Mouse (Mus musculus) intestine, embryonic 14.5 days (tissue): ENCODE measurements around the gene Wdr64. TPM values are rescaled to one million over a fixed set of nuclear protein-coding genes. Genes with fewer than 3 reads are reported as not detected.

Source experiments
- ATAC-seq: fragments of 200-750 bp; cut with Nextera tagmentation; replicated peaks from 2 replicates; pipeline ENCODE4 v1.8.0; 2017; ENCODE audit warnings: low read depth, moderate number of reproducible peaks, moderate TSS enrichment, moderate library complexity; ENCODE audit not compliant: low FRiP score, low TSS enrichment
- DNase-seq: peaks from one replicate; pipeline ENCODE4 v3.0.0-alpha.2; 2018; ENCODE audit warnings: low spot score
- H3K27ac ChIP-seq: fragments of 300-500 bp; sonication (generic); 2 replicates; pipeline ENCODE4 v1.5.1; 2014; ENCODE audit warnings: low read depth, mild to moderate bottlenecking, control low read depth
- H3K27me3 ChIP-seq: fragments of 300-500 bp; sonication (generic); replicated peaks from 2 replicates; pipeline ENCODE4 v1.6.1; 2014; ENCODE audit warnings: low read length, control low read depth; ENCODE audit not compliant: control insufficient read depth, insufficient read depth
- H3K36me3 ChIP-seq: fragments of 300-500 bp; sonication (generic); 2 replicates; pipeline ENCODE4 v1.6.1; 2014; ENCODE audit warnings: low read length, control low read depth; ENCODE audit not compliant: control insufficient read depth, insufficient read depth
- H3K4me1 ChIP-seq: fragments of 300-500 bp; sonication (generic); replicated peaks from 2 replicates; pipeline ENCODE4 v1.6.1; 2014; ENCODE audit warnings: low read length, control low read depth, mixed read lengths; ENCODE audit not compliant: control insufficient read depth, insufficient read depth
- H3K4me2 ChIP-seq: fragments of 300-500 bp; sonication (generic); 2 replicates; pipeline ENCODE4 v1.6.1; 2014; ENCODE audit warnings: low read length
- H3K4me3 ChIP-seq: fragments of 300-500 bp; sonication (generic); 2 replicates; pipeline ENCODE4 v1.5.1; 2014; ENCODE audit warnings: low read depth, low read length, control low read depth, mixed read lengths
- H3K9ac ChIP-seq: fragments of 300-500 bp; sonication (generic); 2 replicates; pipeline ENCODE4 v1.6.1; 2014; ENCODE audit warnings: mild to moderate bottlenecking, low read length
- H3K9me3 ChIP-seq: fragments of 300-500 bp; sonication (generic); 2 replicates; pipeline ENCODE4 v1.6.1; 2016; ENCODE audit warnings: low read length, control low read depth; ENCODE audit not compliant: control insufficient read depth
- WGBS: fragments of 180-500 bp; shearing (Covaris S2); extraction: QIAGEN DNeasy Blood & Tissue Kit; methylation state at CpG from one replicate; pipeline ENCODE4 v1.1.7; 2014; 5-methylcytosine and 5-hydroxymethylcytosine counted together
- polyA plus RNA-seq: library from polyadenylated mRNA; unstranded; fragments of >200 nt; fragmentation: Nextera tagmentation; extraction: Ambion mirVana; gene quantifications from 2 replicates; pipeline ENCODE4 v1.2.1, GENCODE M21; 2014

The Wdr64 gene
- polyA plus RNA-seq, 1 experiment from 2014 or later: not detected

DNA sequence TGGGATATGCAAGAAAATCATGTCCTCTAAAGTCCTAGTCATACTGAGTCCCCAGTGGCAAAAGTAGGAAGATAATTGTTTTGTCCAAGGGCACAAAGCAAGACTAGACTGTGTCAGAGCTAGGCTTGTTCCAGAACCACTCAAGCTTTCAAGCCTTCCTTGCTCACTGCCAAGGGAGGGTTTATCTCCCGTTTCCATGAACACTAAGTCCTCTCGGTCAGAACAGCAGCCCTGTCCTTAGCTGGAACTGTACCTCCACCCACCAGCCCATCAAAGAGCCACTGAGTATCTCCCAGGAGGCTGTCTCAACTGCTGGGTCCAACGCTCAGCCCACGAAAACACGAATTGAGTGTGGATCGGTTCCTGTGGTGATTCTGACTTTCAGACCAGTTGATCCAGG is 23.3 kb upstream of the Wdr64 start:
- no peak for ATAC-seq
- Histone ChIP-seq H3K4me3 (no peak overlapping the region), H3K9ac (no peak overlapping the region), H3K4me1 (no peaks in the 10 kb centered on the region), H3K4me2 (no peak overlapping the region), H3K27ac (no peak overlapping the region), H3K27me3 (no peaks in the 10 kb centered on the region), H3K9me3 (no peaks in the 10 kb centered on the region), H3K36me3 (no peaks in the 10 kb centered on the region)
- 88% methylated on average over 6 of the region's 6 CpGs for WGBS
- DNase-seq: no peak

- Histone ChIP-seq H3K4me3 (no peak overlapping the region), H3K36me3 (no peaks in the 10 kb centered on the region), H3K27me3 (no peaks in the 10 kb centered on the region), H3K27ac (no peak overlapping the region), H3K9ac (no peak overlapping the region), H3K4me2 (no peak overlapping the region), H3K9me3 (no peaks in the 10 kb centered on the region), H3K4me1 (no peaks in the 10 kb centered on the region)
- no peak for ATAC-seq
- 87% methylated on average over 6 of the region's 6 CpGs for WGBS
- no peak for DNase-seq
These were observed 20.9 kb upstream of the Wdr64 start for GRCm38 (mm10) chr1:175677459-175677858.

DNA sequence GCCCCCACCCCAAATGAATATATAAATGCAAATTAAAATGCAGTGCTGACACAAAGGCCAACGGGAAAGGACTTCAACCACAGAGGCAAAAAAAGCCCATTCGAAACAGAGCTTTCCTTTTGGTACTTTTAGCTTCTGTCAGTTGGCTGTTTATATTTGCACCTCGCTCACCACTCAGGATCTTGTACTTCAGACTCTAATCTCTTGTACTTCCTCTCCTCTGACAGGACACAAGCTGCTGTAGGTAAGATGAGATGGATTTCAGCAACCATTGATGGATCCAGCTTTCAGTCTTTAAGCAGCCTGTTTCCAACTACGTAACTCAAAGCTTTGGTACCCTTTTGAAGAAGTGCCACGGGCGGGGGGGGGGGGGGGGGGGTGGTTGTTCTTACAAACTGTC is 17.4 kb upstream of the Wdr64 start:
- Histone ChIP-seq H3K4me2 (no peak overlapping the region), H3K4me3 (no peak overlapping the region), H3K36me3 (peaks cover 7% of the 10 kb centered on the region), H3K9ac (no peak overlapping the region), H3K4me1 (no peaks in the 10 kb centered on the region), H3K27ac (no peak overlapping the region), H3K9me3 (no peaks in the 10 kb centered on the region), H3K27me3 (no peaks in the 10 kb centered on the region)
- no peak for ATAC-seq
- WGBS: 82% methylated on average over 6 of the region's 6 CpGs
- no peak for DNase-seq

GRCm38 (mm10) chr1:175691686-175692245 is 6.6 kb upstream of the Wdr64 start:
- Histone ChIP-seq H3K9me3 (no peaks in the 10 kb centered on the region), H3K4me3 (peak overlapping the region; percentile 72), H3K27me3 (no peaks in the 10 kb centered on the region), H3K36me3 (peaks cover 12% of the 10 kb centered on the region; the same call in 1 of the 2 replicates), H3K9ac (peak overlapping the region; percentile 78), H3K4me1 (peaks cover 8% of the 10 kb centered on the region; the same call in 1 of the 2 replicates), H3K4me2 (peak overlapping the region; percentile 76), H3K27ac (peak overlapping the region; percentile 59)
- WGBS: under 1% methylated on average over 22 of the region's 22 CpGs
- no peak for ATAC-seq
- DNase-seq: peak; percentile 75

DNA sequence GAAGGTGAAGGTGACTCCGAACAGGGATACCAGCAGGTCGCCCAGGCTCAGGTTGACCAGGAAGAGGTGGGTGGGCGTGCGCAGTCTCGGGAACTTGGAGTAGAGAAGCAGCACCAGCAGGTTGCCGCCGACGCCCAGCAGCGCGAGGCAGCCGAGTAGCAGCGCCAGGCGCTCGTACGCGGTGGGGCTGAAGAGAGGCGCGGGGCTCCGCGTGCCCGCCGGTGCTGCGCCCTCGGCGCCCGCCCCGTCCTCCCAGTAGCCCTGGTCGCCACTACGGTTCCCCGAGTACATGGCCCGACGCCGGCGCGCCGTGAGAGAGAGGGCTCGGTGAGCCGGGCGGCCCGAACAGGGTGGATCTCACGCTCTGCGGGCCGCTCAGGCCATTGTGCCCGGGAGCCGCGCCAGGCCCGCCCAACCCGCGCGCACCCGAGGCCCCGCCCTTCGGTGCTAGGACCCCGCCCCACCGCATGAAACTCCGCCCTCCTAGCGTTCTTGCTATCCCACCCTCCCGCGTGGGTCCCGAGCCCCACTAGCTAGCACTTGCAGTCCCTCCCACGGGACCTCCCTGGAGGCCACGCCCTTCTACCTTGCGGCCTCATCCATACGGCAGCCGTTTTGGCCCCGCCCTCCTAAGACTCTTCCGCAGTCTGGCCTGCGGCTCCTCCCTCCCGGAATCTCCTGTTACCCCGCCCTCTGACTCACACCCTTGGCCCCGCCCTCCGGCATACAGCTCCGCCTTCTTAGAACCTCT is 6.0 kb upstream of the Wdr64 start, which contains the start of the genes Opn3 and Chml:
Gene Opn3, minus strand, starts transcription at position 531 of the 751 bp plus-strand sequence.
Gene Chml, minus strand, starts transcription at position 656 of the 751 bp plus-strand sequence.
- H3K9me3 ChIP-seq: no peaks in the 10 kb centered on the region
- 1% methylated on average over 44 of the region's 73 CpGs for WGBS
- peak; percentile 99 for ATAC-seq

DNA sequence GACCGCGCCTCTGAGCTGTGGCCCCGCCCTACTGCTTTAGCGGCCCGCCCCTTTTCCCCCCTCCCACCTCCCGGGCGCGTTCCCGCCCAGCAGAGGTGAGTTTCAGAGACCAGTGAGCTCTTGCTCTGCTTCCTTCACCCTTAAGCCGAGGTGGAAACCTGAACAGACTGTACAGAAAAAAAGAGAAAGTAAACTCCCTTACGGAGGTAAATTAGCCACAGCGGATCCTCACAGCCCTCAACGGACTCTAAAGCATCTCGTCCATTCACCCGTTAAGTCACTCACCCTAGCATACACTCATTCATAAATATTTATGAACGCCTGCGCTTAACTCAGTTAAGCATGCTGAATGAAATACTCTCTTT is 5.4 kb upstream of the Wdr64 start:
- Histone ChIP-seq H3K36me3 (peaks cover under 1% of the 10 kb centered on the region; the same call in 1 of the 2 replicates), H3K9ac (peak overlapping the region; percentile 32; the same call in 1 of the 2 replicates), H3K4me3 (peak overlapping the region; percentile 72), H3K4me1 (peaks cover 8% of the 10 kb centered on the region; the same call in 1 of the 2 replicates), H3K27ac (no peak overlapping the region), H3K9me3 (no peaks in the 10 kb centered on the region), H3K4me2 (peak overlapping the region; percentile 76), H3K27me3 (no peaks in the 10 kb centered on the region)
- DNase-seq (no peak), ATAC-seq (no peak; the same call in none of the 2 replicates)
- 1% methylated on average over 17 of the region's 17 CpGs for WGBS

More for the DNA sequence above, 6.0 kb upstream of the Wdr64 start, which contains the start of the genes Opn3 and Chml:
- Histone ChIP-seq H3K27me3 (no peaks in the 10 kb centered on the region), H3K4me3 (peak within 1 kb of the TSS; percentile 72), H3K4me2 (peak within 1 kb of the TSS; percentile 76), H3K4me1 (peaks cover 8% of the 10 kb centered on the region; the same call in 1 of the 2 replicates), H3K27ac (peak within 1 kb of the TSS; percentile 59), H3K36me3 (peaks cover 6% of the 10 kb centered on the region; the same call in 1 of the 2 replicates), H3K9ac (peak within 1 kb of the TSS; percentile 78)
- DNase-seq: peak; percentile 99

- H3K9ac ChIP-seq: peak overlapping the region; percentile 32; the same call in 1 of the 2 replicates
- H3K27me3 ChIP-seq: no peaks in the 10 kb centered on the region
- no peaks in the 10 kb centered on the region for H3K9me3 ChIP-seq
- 40% methylated on average over 12 of the region's 12 CpGs for WGBS
- peak overlapping the region; percentile 76 for H3K4me2 ChIP-seq
- ATAC-seq (0 out of 2 replicates have a peak, but pooled peaks have one; percentile 1), DNase-seq (peak; percentile 58)
- H3K4me3 ChIP-seq: peak overlapping the region; percentile 72
- no peak overlapping the region for H3K27ac ChIP-seq
- peaks cover 8% of the 10 kb centered on the region; the same call in 1 of the 2 replicates for H3K4me1 ChIP-seq
- no peaks in the 10 kb centered on the region for H3K36me3 ChIP-seq
These were observed 4.9 kb upstream of the Wdr64 start for GRCm38 (mm10) chr1:175693429-175693960.

DNA sequence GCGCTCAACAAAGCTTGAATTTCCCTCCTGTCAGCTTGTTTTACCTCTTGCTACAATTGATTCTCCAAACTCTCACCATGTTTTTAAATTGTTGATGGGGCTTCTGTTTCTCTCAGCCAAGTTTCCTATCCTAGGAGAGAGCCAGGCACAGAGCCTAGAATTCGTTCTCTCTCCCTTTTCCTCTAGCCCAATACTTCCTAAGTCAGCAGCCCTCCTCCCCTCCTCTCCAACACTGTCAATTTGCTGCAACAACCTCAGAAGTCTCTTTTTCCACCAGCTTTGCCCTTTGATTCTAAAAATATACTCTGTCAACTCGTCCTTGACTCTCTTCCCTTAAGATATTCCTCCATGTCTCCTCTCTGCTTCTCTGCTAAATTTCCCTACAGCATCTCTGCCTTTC is 982 bp downstream of the Wdr64 start:
- no peak for DNase-seq
- no peak overlapping the region for H3K27ac ChIP-seq
- WGBS: 78% methylated on average over 3 of the region's 3 CpGs

More for the DNA sequence above, 982 bp downstream of the Wdr64 start:
- H3K27me3 ChIP-seq: no peaks in the 10 kb centered on the region
- ATAC-seq: no peak
- no peaks in the 10 kb centered on the region for H3K36me3 ChIP-seq
- H3K4me1 ChIP-seq: no peaks in the 10 kb centered on the region
- H3K4me3 ChIP-seq: no peak overlapping the region
- H3K9me3 ChIP-seq: no peaks in the 10 kb centered on the region
- H3K4me2 ChIP-seq: no peak overlapping the region
- no peak overlapping the region for H3K9ac ChIP-seq
